Mouse (Mus musculus): ENCODE results near the gene Zfp870.

Gene Zfp870
- long read RNA-seq, experiment 1, full-length matches to known transcripts: 7 of 7 reads
- long read RNA-seq, experiment 1, partial matches to known transcripts: 0 of 7 reads
- long read RNA-seq, experiment 1, other reads (novel, unspliced or antisense): 0 of 7 reads
- long read RNA-seq, experiment 2, full-length matches to known transcripts: 14 of 15 reads
- long read RNA-seq, experiment 2, partial matches to known transcripts: 0 of 15 reads
- long read RNA-seq, experiment 2, other reads (novel, unspliced or antisense): 1 of 15 reads

- intact Hi-C loops (cut with DNase I): no loop called here
Measured at GRCm38 (mm10) chr17:32891239-32892180, at the start of gene Zfp870. Zfp870 (minus strand) TSS chr17:32891642.

GRCm38 (mm10) chr17:32939831-32940230, 48.4 kb upstream of the Zfp870 start:
- intact Hi-C loops (cut with DNase I): no loop called here

- intact Hi-C loops (cut with DNase I): loop anchor here (1.0 kb wide), 1 partner anchor 13 kb away; no protein-coding TSS in a partner anchor
Measured at GRCm38 (mm10) chr17:32927803-32928202, 36.4 kb upstream of the Zfp870 start.

- intact Hi-C loops (cut with DNase I): no loop called here
Measured at GRCm38 (mm10) chr17:32924658-32925312, 33.3 kb upstream of the Zfp870 start.

GRCm38 (mm10) chr17:32923681-32924080, 32.2 kb upstream of the Zfp870 start:
- intact Hi-C loops (cut with DNase I): no loop called here

GRCm38 (mm10) chr17:32919123-32919522, 27.7 kb upstream of the Zfp870 start:
- intact Hi-C loops (cut with DNase I): no loop called here

GRCm38 (mm10) chr17:32917131-32917530, 25.7 kb upstream of the Zfp870 start, which contains the start of gene Cyp4f14:
Cyp4f14 (minus strand) TSS chr17:32917342.
- intact Hi-C loops (cut with DNase I): no loop called here

- intact Hi-C loops (cut with DNase I): no loop called here
Measured at GRCm38 (mm10) chr17:32916075-32916474, 24.6 kb upstream of the Zfp870 start.

- intact Hi-C loops (cut with DNase I): loop anchor here (5.0 kb wide), 1 partner anchor 46 kb away; no protein-coding TSS in a partner anchor
Measured at GRCm38 (mm10) chr17:32906172-32906571, 14.7 kb upstream of the Zfp870 start.

- intact Hi-C loops (cut with DNase I): loop anchor here (5.0 kb wide), 1 partner anchor 47 kb away; no protein-coding TSS in a partner anchor
Measured at GRCm38 (mm10) chr17:32905239-32905638, 13.8 kb upstream of the Zfp870 start.

- intact Hi-C loops (cut with DNase I): no loop called here
Measured at GRCm38 (mm10) chr17:32904414-32904813, 13.0 kb upstream of the Zfp870 start.

GRCm38 (mm10) chr17:32901751-32902525, 10.5 kb upstream of the Zfp870 start:
- intact Hi-C loops (cut with DNase I): no loop called here

- intact Hi-C loops (cut with DNase I): no loop called here
Measured at GRCm38 (mm10) chr17:32895421-32895820, 4.0 kb upstream of the Zfp870 start.

GRCm38 (mm10) chr17:32893901-32894300, 2.5 kb upstream of the Zfp870 start:
- intact Hi-C loops (cut with DNase I): no loop called here

GRCm38 (mm10) chr17:32890852-32891238, 597 bp downstream of the Zfp870 start:
- intact Hi-C loops (cut with DNase I): no loop called here

- intact Hi-C loops (cut with DNase I): no loop called here
Measured at GRCm38 (mm10) chr17:32889611-32890010, 1.8 kb downstream of the Zfp870 start.

- intact Hi-C loops (cut with DNase I): no loop called here
Measured at GRCm38 (mm10) chr17:32880320-32881218, 10.9 kb downstream of the Zfp870 start.

- intact Hi-C loops (cut with DNase I): no loop called here
Measured at GRCm38 (mm10) chr17:32878773-32879172, 12.7 kb downstream of the Zfp870 start.

- intact Hi-C loops (cut with DNase I): no loop called here
Measured at GRCm38 (mm10) chr17:32877471-32878171, 13.8 kb downstream of the Zfp870 start.

Measured in adrenal gland (tissue).